Mouse (Mus musculus): ENCODE measurements around the gene Atp6v0b.

The Atp6v0b gene

GRCm38 (mm10) chr4:117912131-117912561, 25.0 kb upstream of the Atp6v0b start:
- no peak for DNase-seq (ENCODE audit: low read depth in 2 of 2, low spot score in 2 of 2)

GRCm38 (mm10) chr4:117908834-117909453, 21.8 kb upstream of the Atp6v0b start:
- no peak for DNase-seq (ENCODE audit: low read depth in 2 of 2, low spot score in 2 of 2)

GRCm38 (mm10) chr4:117906196-117906595, 19.1 kb upstream of the Atp6v0b start:
- no peak for DNase-seq (ENCODE audit: low read depth in 2 of 2, low spot score in 2 of 2)

- no peak for DNase-seq (ENCODE audit: low read depth in 2 of 2, low spot score in 2 of 2)
Measured at GRCm38 (mm10) chr4:117904761-117905160, 17.6 kb upstream of the Atp6v0b start.

- no peak for DNase-seq (ENCODE audit: low read depth in 2 of 2, low spot score in 2 of 2)
Measured at GRCm38 (mm10) chr4:117904094-117904493, 17.0 kb upstream of the Atp6v0b start.

- no peak for DNase-seq (ENCODE audit: low read depth in 2 of 2, low spot score in 2 of 2)
Measured at GRCm38 (mm10) chr4:117898111-117898510, 11.0 kb upstream of the Atp6v0b start.

GRCm38 (mm10) chr4:117896031-117896430, 8.9 kb upstream of the Atp6v0b start:
- DNase-seq (ENCODE audit: low read depth in 2 of 2, low spot score in 2 of 2) = no peak

GRCm38 (mm10) chr4:117895339-117895738, 8.2 kb upstream of the Atp6v0b start:
- DNase-seq (ENCODE audit: low read depth in 2 of 2, low spot score in 2 of 2) = no peak

GRCm38 (mm10) chr4:117894601-117895000, 7.5 kb upstream of the Atp6v0b start:
- DNase-seq (ENCODE audit: low read depth in 2 of 2, low spot score in 2 of 2) = no peak

GRCm38 (mm10) chr4:117893376-117893775, 6.2 kb upstream of the Atp6v0b start:
- no peak for DNase-seq (ENCODE audit: low read depth in 2 of 2, low spot score in 2 of 2)

- DNase-seq (ENCODE audit: low read depth in 2 of 2, low spot score in 2 of 2) = peak; percentile 53 to 65
Measured at GRCm38 (mm10) chr4:117891738-117892161, 4.6 kb upstream of the Atp6v0b start, which contains the start of gene Dph2. TSS of gene Dph2 (minus strand) at chr4:117892032.

- DNase-seq (ENCODE audit: low read depth in 2 of 2, low spot score in 2 of 2) = no peak
Measured at GRCm38 (mm10) chr4:117890750-117891149, 3.6 kb upstream of the Atp6v0b start.

- DNase-seq (ENCODE audit: low read depth in 2 of 2, low spot score in 2 of 2) = no peak
Measured at GRCm38 (mm10) chr4:117890031-117890430, 2.9 kb upstream of the Atp6v0b start.

- no peak for DNase-seq (ENCODE audit: low read depth in 2 of 2, low spot score in 2 of 2)
Measured at GRCm38 (mm10) chr4:117889471-117889870, 2.3 kb upstream of the Atp6v0b start.

GRCm38 (mm10) chr4:117887920-117888319, 787 bp upstream of the Atp6v0b start:
- no peak for DNase-seq (ENCODE audit: low read depth in 2 of 2, low spot score in 2 of 2)

GRCm38 (mm10) chr4:117886644-117887043, 489 bp downstream of the Atp6v0b start:
- no peak for DNase-seq (ENCODE audit: low read depth in 2 of 2, low spot score in 2 of 2)

GRCm38 (mm10) chr4:117885994-117886393, 1.1 kb downstream of the Atp6v0b start:
- no peak for DNase-seq (ENCODE audit: low read depth in 2 of 2, low spot score in 2 of 2)

- no peak for DNase-seq (ENCODE audit: low read depth in 2 of 2, low spot score in 2 of 2)
Measured at GRCm38 (mm10) chr4:117885093-117885492, 2.0 kb downstream of the Atp6v0b start.

- DNase-seq (ENCODE audit: low read depth in 2 of 2, low spot score in 2 of 2) = no peak
Measured at GRCm38 (mm10) chr4:117884146-117884545, 3.0 kb downstream of the Atp6v0b start.

- no peak for DNase-seq (ENCODE audit: low read depth in 2 of 2, low spot score in 2 of 2)
Measured at GRCm38 (mm10) chr4:117882701-117883691, 4.1 kb downstream of the Atp6v0b start, which contains the start of gene B4galt2. TSS of gene B4galt2 (minus strand) at chr4:117883487.

- DNase-seq (ENCODE audit: low read depth in 2 of 2, low spot score in 2 of 2) = no peak
Measured at GRCm38 (mm10) chr4:117878703-117879102, 8.4 kb downstream of the Atp6v0b start.

GRCm38 (mm10) chr4:117878301-117878700, 8.8 kb downstream of the Atp6v0b start:
- DNase-seq (ENCODE audit: low read depth in 2 of 2, low spot score in 2 of 2) = peak in 1 of 2 experiments; percentile 34

Measured in CD8-positive naive resting alpha-beta T cell, adult 2 months (primary cell).